Mouse (Mus musculus) C2C12 (cell line): ENCODE results near the gene Hoxb7. TPM values are rescaled to one million over a fixed set of nuclear protein-coding genes. Genes with fewer than 3 reads are reported as not detected.

Experiments
- H3K27me3 ChIP-seq: one replicate; pipeline ENCODE4 v1.6.1; 2011; ENCODE audit not compliant: control insufficient read depth, insufficient read depth, insufficient read length
- H3K36me3 ChIP-seq: one replicate; pipeline ENCODE4 v1.6.1; 2011; ENCODE audit not compliant: control insufficient read depth, insufficient read depth
- H3K4me3 ChIP-seq: one replicate; pipeline ENCODE4 v1.5.1; 2011; ENCODE audit warnings: mild to moderate bottlenecking, control low read depth; ENCODE audit not compliant: poor library complexity, insufficient read depth, severe bottlenecking
- H3K79me2 ChIP-seq: one replicate; pipeline ENCODE4 v1.6.1; 2011; ENCODE audit not compliant: control insufficient read depth, insufficient read depth
- H3K79me3 ChIP-seq: one replicate; pipeline ENCODE4 v1.6.1; 2011; ENCODE audit warnings: low read depth, control low read depth
- H3ac ChIP-seq: one replicate; pipeline ENCODE3; 2011; ENCODE audit warnings: low read depth; ENCODE audit not compliant: control insufficient read depth, insufficient read length
- CEBPB ChIP-seq: IDR thresholded peaks from one replicate; pipeline ENCODE4 v1.6.1; 2011; ENCODE audit warnings: low read depth, mild to moderate bottlenecking, control low read depth, moderate library complexity
- CTCF ChIP-seq: IDR thresholded peaks from one replicate; pipeline ENCODE4 v1.5.1; 2011; ENCODE audit not compliant: control insufficient read depth, insufficient read depth, insufficient read length
- FOSL1 ChIP-seq: IDR thresholded peaks from one replicate; pipeline ENCODE4 v1.8.0; 2011; ENCODE audit warnings: mild to moderate bottlenecking, low read length; ENCODE audit not compliant: poor library complexity, insufficient read depth, severe bottlenecking
- MAX ChIP-seq: IDR thresholded peaks from one replicate; pipeline ENCODE4 v1.6.1; 2011; ENCODE audit warnings: mild to moderate bottlenecking, control low read depth
- MYOD1 ChIP-seq: IDR thresholded peaks from one replicate; pipeline ENCODE4 v1.6.1; 2011; ENCODE audit warnings: low read depth; ENCODE audit not compliant: control insufficient read depth, insufficient read length
- MYOG ChIP-seq: IDR thresholded peaks from one replicate; pipeline ENCODE4 v1.6.1; 2011; ENCODE audit not compliant: control insufficient read depth, insufficient read length; ENCODE audit errors: extremely low read depth
- USF1 ChIP-seq: IDR thresholded peaks from one replicate; pipeline ENCODE4 v1.6.1; 2011; ENCODE audit warnings: low read depth, mild to moderate bottlenecking, control low read depth, moderate library complexity
- polyA plus RNA-seq: library from polyadenylated mRNA; unstranded; fragments of >200 nt; fragmentation: generic; extraction: Trizol; gene quantifications from one replicate; pipeline ENCODE4 v1.2.1, GENCODE M21; 2012; ENCODE audit warnings: missing spikeins

Hoxb7 gene
- polyA plus RNA-seq, 1 experiment: 0.04 TPM

DNA sequence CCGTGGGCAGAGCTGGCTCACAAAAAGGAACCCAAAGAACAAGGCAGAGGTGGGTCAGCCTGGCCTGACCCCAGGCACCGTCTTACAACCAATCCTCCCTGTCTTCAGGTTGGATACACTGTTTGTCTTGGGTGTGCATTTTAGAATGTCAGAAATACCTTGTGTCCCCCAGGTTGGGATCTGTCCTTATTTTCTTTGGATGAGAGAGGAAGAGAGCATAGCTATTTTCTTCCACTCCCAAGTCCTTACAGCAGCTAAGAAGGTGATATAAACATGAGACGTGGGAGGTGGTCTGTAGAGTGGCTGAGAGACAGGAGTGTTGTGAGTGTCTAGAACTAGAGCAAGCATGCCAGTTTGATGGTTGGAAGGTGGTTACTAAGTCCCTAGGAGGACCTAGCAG is 11.0 kb downstream of the Hoxb7 start:
- Histone ChIP-seq H3K79me3 (no peaks in the 10 kb centered on the region), H3K36me3 (no peaks in the 10 kb centered on the region), H3K27me3 (peaks cover 93% of the 10 kb centered on the region), H3K4me3 (no peak overlapping the region), H3ac (no peak overlapping the region), H3K79me2 (no peaks in the 10 kb centered on the region)
- TF ChIP-seq MYOD1 (no peak), CTCF (no peak), MYOG (no peak), MAX (no peak), USF1 (no peak), FOSL1 (no peak), CEBPB (no peak)

- Histone ChIP-seq H3K4me3 (no peak overlapping the region), H3ac (no peak overlapping the region), H3K27me3 (peaks cover 94% of the 10 kb centered on the region), H3K79me3 (no peaks in the 10 kb centered on the region), H3K79me2 (no peaks in the 10 kb centered on the region), H3K36me3 (no peaks in the 10 kb centered on the region)
- TF ChIP-seq CEBPB: no peak
- no peak for TF ChIP-seq FOSL1
- no peak for TF ChIP-seq MAX
- no peak for TF ChIP-seq CTCF
Measured at GRCm38 (mm10) chr11:96297968-96298635, 11.7 kb downstream of the Hoxb7 start.

DNA sequence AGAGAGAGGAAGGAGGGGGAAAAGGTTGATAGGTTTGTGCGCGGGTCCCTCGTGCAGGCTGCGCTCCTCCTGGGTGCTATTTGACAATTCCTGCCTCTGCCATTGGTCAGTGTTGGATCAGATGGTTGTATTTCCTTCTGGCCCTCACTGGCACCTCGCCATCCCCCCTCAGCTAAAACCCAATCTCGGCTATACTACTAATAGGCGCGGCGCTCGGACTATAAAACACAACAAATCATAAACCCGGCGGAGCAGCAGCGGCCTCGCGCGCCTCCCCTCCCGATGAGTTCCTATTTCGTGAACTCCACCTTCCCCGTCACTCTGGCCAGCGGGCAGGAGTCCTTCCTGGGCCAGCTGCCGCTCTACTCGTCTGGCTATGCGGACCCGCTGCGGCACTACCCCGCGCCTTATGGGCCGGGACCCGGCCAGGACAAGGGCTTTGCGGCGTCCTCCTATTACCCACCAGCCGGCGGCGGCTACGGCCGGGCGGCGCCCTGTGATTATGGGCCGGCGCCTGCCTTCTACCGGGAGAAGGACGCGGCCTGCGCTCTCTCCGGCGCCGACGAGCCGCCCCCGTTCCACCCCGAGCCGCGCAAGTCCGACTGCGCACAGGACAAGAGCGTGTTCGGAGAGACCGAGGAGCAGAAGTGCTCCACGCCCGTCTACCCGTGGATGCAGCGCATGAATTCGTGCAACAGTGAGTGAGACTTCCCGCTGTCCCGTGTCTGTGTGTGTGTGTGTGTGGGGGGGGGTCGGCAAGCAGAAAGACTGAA is 12.7 kb downstream of the Hoxb7 start:
- no peak overlapping the region for H3K4me3 ChIP-seq

DNA sequence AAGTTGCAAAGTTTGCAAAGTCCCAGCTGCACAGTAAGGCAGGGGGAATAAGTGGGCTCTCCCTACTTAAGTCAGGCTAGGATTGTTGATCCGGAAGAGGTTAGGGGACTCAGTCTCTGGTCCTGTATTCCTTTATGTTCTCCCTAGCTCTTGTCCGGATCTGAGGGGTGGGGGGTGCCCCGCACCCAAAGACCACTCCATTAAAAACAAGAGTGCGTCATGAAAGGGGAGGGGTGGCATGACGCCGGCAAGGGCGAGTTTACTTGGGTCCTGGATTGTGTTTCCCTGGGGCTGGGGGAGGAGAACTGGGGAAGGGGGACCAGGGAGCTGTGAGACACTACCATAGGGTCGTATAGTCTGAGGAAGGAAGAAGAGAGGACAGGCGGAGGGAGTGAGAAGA is 13.4 kb downstream of the Hoxb7 start:
- TF ChIP-seq CEBPB (no peak), FOSL1 (no peak), MAX (no peak), CTCF (no peak), MYOG (no peak), MYOD1 (no peak), USF1 (no peak)
- H3K79me3 ChIP-seq: no peaks in the 10 kb centered on the region
- H3K79me2 ChIP-seq: no peaks in the 10 kb centered on the region
- no peak overlapping the region for H3K4me3 ChIP-seq
- H3K27me3 ChIP-seq: peaks cover 93% of the 10 kb centered on the region
- H3ac ChIP-seq: no peak overlapping the region
- H3K36me3 ChIP-seq: no peaks in the 10 kb centered on the region

More for the DNA sequence above, 12.7 kb downstream of the Hoxb7 start:
- Histone ChIP-seq H3K36me3 (no peaks in the 10 kb centered on the region), H3K27me3 (peaks cover 95% of the 10 kb centered on the region), H3K79me3 (no peaks in the 10 kb centered on the region), H3K79me2 (no peaks in the 10 kb centered on the region), H3ac (peak overlapping the region; percentile 63)
- TF ChIP-seq USF1 (no peak), MAX (no peak), MYOG (no peak), FOSL1 (no peak), MYOD1 (no peak), CTCF (no peak), CEBPB (no peak)

- Histone ChIP-seq H3K36me3 (no peaks in the 10 kb centered on the region), H3K27me3 (peaks cover 91% of the 10 kb centered on the region), H3K4me3 (no peak overlapping the region), H3ac (no peak overlapping the region), H3K79me3 (no peaks in the 10 kb centered on the region), H3K79me2 (no peaks in the 10 kb centered on the region)
- no peak for TF ChIP-seq MYOG
- TF ChIP-seq USF1: no peak
- TF ChIP-seq MYOD1: no peak
- TF ChIP-seq CTCF: no peak
- TF ChIP-seq CEBPB: no peak
- TF ChIP-seq MAX: no peak
- TF ChIP-seq FOSL1: no peak
Measured at GRCm38 (mm10) chr11:96300354-96301063, 14.1 kb downstream of the Hoxb7 start.
